Mouse (Mus musculus): Measurements from ENCODE around the gene Scgb1b19. TPM values are rescaled to one million over a fixed set of nuclear protein-coding genes. Genes with fewer than 3 reads are reported as not detected.

Scgb1b19 gene
- polyA plus RNA-seq (2017; shearing (Covaris generic)) = not detected

DNA sequence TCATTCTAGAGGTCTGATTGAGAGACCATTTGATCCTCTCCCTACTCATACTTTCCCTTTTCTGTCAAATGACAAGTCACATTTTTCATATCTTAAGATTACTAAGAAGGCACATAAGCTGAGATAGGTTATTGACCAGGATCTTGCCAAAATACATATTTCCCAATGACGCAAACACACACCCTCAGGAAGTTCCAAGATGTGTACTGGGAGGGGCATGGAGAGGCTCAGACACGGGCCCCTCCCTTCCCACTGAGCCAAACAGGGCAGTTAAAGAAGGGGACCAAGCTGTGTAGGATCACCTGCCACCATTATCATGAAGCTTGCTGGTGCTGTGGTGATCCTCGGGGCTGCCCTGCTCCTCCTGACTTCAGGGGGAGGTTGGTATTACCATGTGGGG lies at the start of gene Scgb1b19:
Scgb1b19 (plus strand) TSS at position 301 of the 400 bp plus-strand sequence.

DNA sequence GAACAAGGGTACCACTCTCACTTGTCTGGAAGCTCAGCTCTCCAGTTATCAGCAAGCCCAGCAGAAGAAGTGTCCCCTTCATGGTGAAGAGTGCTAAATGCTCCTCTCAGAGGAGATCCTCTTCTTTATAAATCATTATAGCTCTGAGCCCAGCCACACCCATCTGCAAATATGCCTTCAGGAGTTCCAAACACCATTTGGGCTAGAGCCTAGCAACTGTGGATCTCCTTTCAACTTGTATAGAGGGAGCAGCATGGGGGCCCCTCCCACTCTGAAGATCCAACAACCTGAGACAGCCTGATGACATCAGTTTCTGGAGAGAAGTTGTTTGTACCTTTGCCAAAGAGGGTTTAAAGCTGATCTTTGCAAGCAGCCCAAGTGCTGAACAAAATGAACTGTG lies 6.9 kb upstream of the Scgb1b19 start, which contains the start of gene Scgb2b19:
Scgb2b19 (minus strand) TSS at position 101 of the 400 bp plus-strand sequence.

Other genes starting within 250 kb of the Scgb1b19 start
- gene Scgb2b17, start 230.7 kb upstream of the Scgb1b19 start, polyA plus RNA-seq (2017; shearing (Covaris generic)) = not detected
- not detected for gene Scgb1b17, start 223.8 kb upstream of the Scgb1b19 start, polyA plus RNA-seq (2017; shearing (Covaris generic))
- gene Scgb2b18, start 113.4 kb upstream of the Scgb1b19 start, polyA plus RNA-seq (2017; shearing (Covaris generic)) = not detected
- not detected for gene Scgb1b18, start 101.7 kb upstream of the Scgb1b19 start, polyA plus RNA-seq (2017; shearing (Covaris generic))
- gene Scgb2b19, start 7.0 kb upstream of the Scgb1b19 start, polyA plus RNA-seq (2017; shearing (Covaris generic)) = not detected
- gene Scgb2b20, start 79.0 kb downstream of the Scgb1b19 start, polyA plus RNA-seq (2017; shearing (Covaris generic)) = not detected
- gene Scgb1b20, start 85.9 kb downstream of the Scgb1b19 start, polyA plus RNA-seq (2017; shearing (Covaris generic)) = not detected
- not detected for gene Scgb2b21, start 233.2 kb downstream of the Scgb1b19 start, polyA plus RNA-seq (2017; shearing (Covaris generic))

Measured in naive thymus-derived CD4-positive, alpha-beta T cell, adult 5 months (primary cell).